Mouse (Mus musculus) CH12.LX (cell line): ENCODE data around the gene Tmem35b. TPM values are rescaled to one million over a fixed set of nuclear protein-coding genes. Genes with fewer than 3 reads are reported as not detected.

Experiments
- DNase-seq: peaks from one replicate; pipeline ENCODE4 v3.0.0-alpha.2; 2013; ENCODE audit errors: extremely low read depth
- H3K27ac ChIP-seq: 2 replicates; pipeline ENCODE4 v1.5.1; 2012; ENCODE audit warnings: low read depth, mild to moderate bottlenecking, control low read depth, moderate library complexity; ENCODE audit not compliant: insufficient read depth
- H3K27me3 ChIP-seq: replicated peaks from 2 replicates; pipeline ENCODE3; 2012; ENCODE audit warnings: inconsistent platforms
- H3K36me3 ChIP-seq, 2 experiments: replicated peaks in 1 of 2; 2 replicates each; pipeline versions ENCODE3 to v1.6.1; 2012; ENCODE audit warnings: inconsistent platforms in 1 of 2, low read length in 1 of 2, mild to moderate bottlenecking in 1 of 2, mixed read lengths in 1 of 2, moderate library complexity in 1 of 2; ENCODE audit not compliant: control insufficient read depth in 1 of 2, insufficient read depth in 1 of 2
- H3K4me1 ChIP-seq, 2 experiments: 2 replicates each; pipeline ENCODE4 v1.6.1; 2012; ENCODE audit warnings: inconsistent platforms in 1 of 2, moderate library complexity in 1 of 2; ENCODE audit not compliant: insufficient read depth in 2 of 2, control insufficient read depth in 1 of 2
- H3K4me2 ChIP-seq: 2 replicates; pipeline ENCODE4 v1.6.1; 2012; ENCODE audit warnings: low read depth, mild to moderate bottlenecking, control low read depth; ENCODE audit not compliant: poor library complexity, insufficient read depth, severe bottlenecking
- H3K4me3 ChIP-seq, 3 experiments: fragments of 150-350 bp in 1 of 3; sonication (generic) in 1 of 3; replicated peaks in 1 of 3; 2 replicates each; pipeline versions ENCODE3 to v1.5.1; 2011 to 2012; ENCODE audit warnings: low read depth in 2 of 3, low read length in 2 of 3, mild to moderate bottlenecking in 2 of 3, moderate library complexity in 2 of 3, control low read depth in 1 of 3, improper control_type of control experiment in 1 of 3, inconsistent platforms in 1 of 3, mixed read lengths in 1 of 3; ENCODE audit not compliant: poor library complexity in 1 of 3
- H3K79me2 ChIP-seq: replicated peaks from 2 replicates; pipeline ENCODE4 v1.6.1; 2012; ENCODE audit warnings: mild to moderate bottlenecking, moderate library complexity; ENCODE audit not compliant: control insufficient read depth, poor library complexity, insufficient read depth, severe bottlenecking; ENCODE audit errors: extremely low read depth
- H3K9ac ChIP-seq: 2 replicates; pipeline ENCODE4 v1.6.1; 2012; ENCODE audit warnings: low read depth, mild to moderate bottlenecking, control low read depth, moderate library complexity; ENCODE audit not compliant: insufficient read depth
- H3K9me3 ChIP-seq: replicated peaks from 2 replicates; pipeline ENCODE3; 2012; ENCODE audit warnings: low read length, inconsistent platforms, mixed read lengths
- CHD1 ChIP-seq: IDR thresholded peaks from 2 replicates; pipeline ENCODE4 v1.6.1; 2012; ENCODE audit warnings: low read depth, low read length, improper control_type of control experiment, inconsistent platforms
- CTCF ChIP-seq, 2 experiments: IDR thresholded peaks in 1 of 2; conservative IDR thresholded peaks in 1 of 2; 2 replicates each; pipeline ENCODE4 v1.5.1; 2011 to 2012; ENCODE audit warnings: low read depth in 2 of 2, low read length in 2 of 2, improper control_type of control experiment in 1 of 2, inconsistent platforms in 1 of 2, mild to moderate bottlenecking in 1 of 2, moderate library complexity in 1 of 2
- E2F4 ChIP-seq: IDR thresholded peaks from 2 replicates; pipeline ENCODE4 v1.6.1; 2011; ENCODE audit warnings: low read depth, low read length, improper control_type of control experiment; ENCODE audit not compliant: insufficient replicate concordance
- EP300 ChIP-seq: IDR thresholded peaks from 2 replicates; pipeline ENCODE4 v1.6.1; 2011; ENCODE audit warnings: low read length, improper control_type of control experiment
- GABPA ChIP-seq: IDR thresholded peaks from 2 replicates; pipeline ENCODE4 v1.6.1; 2012; ENCODE audit warnings: low read depth, low read length, improper control_type of control experiment, inconsistent platforms; ENCODE audit not compliant: insufficient replicate concordance
- JUN ChIP-seq: IDR thresholded peaks from 2 replicates; pipeline ENCODE4 v1.6.1; 2011; ENCODE audit warnings: low read depth, mild to moderate bottlenecking, low read length, improper control_type of control experiment, moderate library complexity; ENCODE audit not compliant: insufficient read depth
- KAT2A ChIP-seq: IDR thresholded peaks from 2 replicates; pipeline ENCODE4 v1.6.1; 2012; ENCODE audit warnings: low read length, improper control_type of control experiment, inconsistent platforms; ENCODE audit not compliant: insufficient replicate concordance
- MAFK ChIP-seq: IDR thresholded peaks from 2 replicates; pipeline ENCODE4 v1.6.1; 2011; ENCODE audit warnings: low read length, improper control_type of control experiment; ENCODE audit not compliant: insufficient replicate concordance
- MAZ ChIP-seq: IDR thresholded peaks from 2 replicates; pipeline ENCODE4 v1.6.1; 2012; ENCODE audit warnings: low read depth, mild to moderate bottlenecking, inconsistent platforms, low read length, improper control_type of control experiment, moderate library complexity
- MXI1 ChIP-seq: IDR thresholded peaks from 2 replicates; pipeline ENCODE4 v1.6.1; 2011; ENCODE audit warnings: mild to moderate bottlenecking, low read depth, low read length, improper control_type of control experiment
- MYC ChIP-seq: IDR thresholded peaks from 2 replicates; pipeline ENCODE4 v1.6.1; 2011; ENCODE audit warnings: low read depth, mild to moderate bottlenecking, improper control_type of control experiment, low read length
- RAD21 ChIP-seq: IDR thresholded peaks from 2 replicates; pipeline ENCODE4 v1.6.1; 2011; ENCODE audit warnings: low read depth, mild to moderate bottlenecking, low read length, improper control_type of control experiment, moderate library complexity
- SIN3A ChIP-seq: IDR thresholded peaks from 2 replicates; pipeline ENCODE4 v1.6.1; 2012; ENCODE audit warnings: low read length, improper control_type of control experiment, inconsistent platforms
- UBTF ChIP-seq: IDR thresholded peaks from 2 replicates; pipeline ENCODE4 v1.6.1; 2012; ENCODE audit warnings: low read depth, mild to moderate bottlenecking, inconsistent platforms, low read length, improper control_type of control experiment, moderate library complexity
- USF2 ChIP-seq: conservative IDR thresholded peaks from 2 replicates; pipeline ENCODE4 v1.6.1; 2011; ENCODE audit warnings: low read depth, low read length, improper control_type of control experiment
- ZC3H11A ChIP-seq: IDR thresholded peaks from 2 replicates; pipeline ENCODE4 v1.6.1; 2012; ENCODE audit warnings: low read depth, mild to moderate bottlenecking, inconsistent platforms, low read length, improper control_type of control experiment
- ZMIZ1 ChIP-seq: IDR thresholded peaks from 2 replicates; pipeline ENCODE4 v1.6.1; 2012; ENCODE audit warnings: low read depth, mild to moderate bottlenecking, inconsistent platforms, low read length, improper control_type of control experiment
- ZNF384 ChIP-seq: IDR thresholded peaks from 2 replicates; pipeline ENCODE4 v1.6.1; 2012; ENCODE audit warnings: low read depth, low read length, improper control_type of control experiment, inconsistent platforms
- dilution Hi-C: fragments of 300-500 bp; cut with MboI; formaldehyde crosslinking; loops from 2 replicates; pipeline ENCODE4 v1.14.3; 2020; ENCODE audit warnings: low sequenced_read_pairs; ENCODE audit not compliant: extremely low pct_unique_long_range_greater_than_20kb, extremely low pct_ligation_motif_present
- in situ Hi-C: fragments of 300-500 bp; cut with MboI; formaldehyde crosslinking; loops from 3 replicates; pipeline ENCODE4 v1.14.3; 2019; ENCODE audit warnings: low sequenced_read_pairs, low pct_ligation_motif_present, low pct_unique_long_range_greater_than_20kb, mixed read lengths
- polyA plus RNA-seq: library from polyadenylated mRNA; unstranded; fragments of >175 nt; gene quantifications from 2 replicates; pipeline ENCODE4 v1.2.1, GENCODE M21; 2012; ENCODE audit warnings: low read depth; ENCODE audit not compliant: insufficient read length
- total RNA-seq, 2 experiments: library from RNA; depleted of rRNA; stranded (reverse); fragments of 300-350 nt in 1 of 2; fragments of >200 nt in 1 of 2; gene quantifications; 2 replicates each; pipeline ENCODE4 v1.2.3; 2012 to 2014

Gene Tmem35b
- total and polyA plus RNA-seq, 3 experiments: 7.1 to 14.2 (median 9.4) TPM

GRCm38 (mm10) chr4:127174075-127174899 is 50.8 kb downstream of the Tmem35b start:
- Histone ChIP-seq H3K4me3 (no peak overlapping the region), H3K36me3 (no peaks in the 10 kb centered on the region)
- in situ Hi-C loops: no loop called here

GRCm38 (mm10) chr4:127174900-127175278 is 51.4 kb downstream of the Tmem35b start:
- TF ChIP-seq CTCF (conservative IDR thresholded peaks at IDR 0.05 in 1 of 2, IDR thresholded peaks at IDR 0.05 in 1 of 2; ENCODE audit: low read depth in 2 of 2, low read length in 2 of 2): no peak
- no peak for TF ChIP-seq MAFK
- no peak for TF ChIP-seq CHD1
- no peak for TF ChIP-seq KAT2A
- TF ChIP-seq RAD21: no peak
- no peak for TF ChIP-seq JUN
- no peak for TF ChIP-seq UBTF
- no peak for TF ChIP-seq E2F4
- no peak for TF ChIP-seq ZMIZ1
- TF ChIP-seq GABPA: no peak
- in situ Hi-C loops (no loop called here), dilution Hi-C loops (no loop called here)

More at GRCm38 (mm10) chr4:127174075-127174899, 50.8 kb downstream of the Tmem35b start:
- H3K9me3 ChIP-seq: peaks cover 3% of the 10 kb centered on the region
- DNase-seq: no peak
- H3K9ac ChIP-seq: no peak overlapping the region
- no peak overlapping the region for H3K27ac ChIP-seq
- TF ChIP-seq MAZ (no peak), USF2 (no peak), ZC3H11A (no peak), ZNF384 (no peak), CTCF (conservative IDR thresholded peaks at IDR 0.05 in 1 of 2, IDR thresholded peaks at IDR 0.05 in 1 of 2; ENCODE audit: low read depth in 2 of 2, low read length in 2 of 2) (no peak), MXI1 (no peak), SIN3A (no peak), MYC (no peak), EP300 (no peak)
- no peak overlapping the region for H3K4me2 ChIP-seq
- dilution Hi-C loops: no loop called here
- H3K4me1 ChIP-seq: peaks cover 0 to 4% of the 10 kb centered on the region in 2 experiments; a peak in 3 of 4 replicates
- H3K79me2 ChIP-seq: no peaks in the 10 kb centered on the region
- H3K27me3 ChIP-seq: peaks cover 76% of the 10 kb centered on the region

More at GRCm38 (mm10) chr4:127174900-127175278, 51.4 kb downstream of the Tmem35b start:
- Histone ChIP-seq H3K4me2 (no peak overlapping the region), H3K27ac (no peak overlapping the region), H3K4me1 (no peaks in the 10 kb centered on the region), H3K4me3 (no peak overlapping the region), H3K79me2 (no peaks in the 10 kb centered on the region), H3K9me3 (peaks cover 2% of the 10 kb centered on the region), H3K27me3 (peaks cover 76% of the 10 kb centered on the region), H3K9ac (no peak overlapping the region), H3K36me3 (no peaks in the 10 kb centered on the region)
- no peak for DNase-seq
